In genomic region chr12:76844346-76845061, GRCm38 (mm10) we compare ENCODE assay signal across 10 mouse cellular contexts. TPM values are rescaled to one million over a fixed set of nuclear protein-coding genes. Genes with fewer than 3 reads are reported as not detected.
"Had no signal": no experiment of that assay in that cellular context is flagged by ENCODE, and none has a peak within 500 bp of the region (broad histone marks: within the 10 kb centered on the region; RNA-seq: fewer than 3 reads in every experiment).

No protein-coding gene starts in this region.

- DNase-seq: kidney, adult 11 months; kidney, adult 9 months; kidney, postnatal 4 days; lung, adult 2 months; lung, postnatal 36 days; midbrain, embryonic 14.5 days; right cerebral cortex, adult 18-20 months; right cerebral cortex, postnatal 25 days; thymus, postnatal 25 days had no signal

RNA-seq across cellular contexts. Expression of gene Gpx2, which starts 49.1 kb away (rescaled TPM):
- total RNA-seq: megakaryocyte progenitor cell, adult 5-6 weeks had no signal
